Mouse (Mus musculus): Measurements from ENCODE around the gene Ttc9b. TPM values are rescaled to one million over a fixed set of nuclear protein-coding genes. Genes with fewer than 3 reads are reported as not detected.
"Not testable (repeated sequence)": the region's sequence is repeated elsewhere in the genome, so short reads cannot be mapped to it uniquely, and the experiment has no call there.

Gene Ttc9b
- not detected for total RNA-seq (2022)

GRCm38 (mm10) chr7:27653681-27654437 lies at the start of gene Ttc9b:
TSS of gene Ttc9b (plus strand) at chr7:27653915.
- no peak for DNase-seq

DNA sequence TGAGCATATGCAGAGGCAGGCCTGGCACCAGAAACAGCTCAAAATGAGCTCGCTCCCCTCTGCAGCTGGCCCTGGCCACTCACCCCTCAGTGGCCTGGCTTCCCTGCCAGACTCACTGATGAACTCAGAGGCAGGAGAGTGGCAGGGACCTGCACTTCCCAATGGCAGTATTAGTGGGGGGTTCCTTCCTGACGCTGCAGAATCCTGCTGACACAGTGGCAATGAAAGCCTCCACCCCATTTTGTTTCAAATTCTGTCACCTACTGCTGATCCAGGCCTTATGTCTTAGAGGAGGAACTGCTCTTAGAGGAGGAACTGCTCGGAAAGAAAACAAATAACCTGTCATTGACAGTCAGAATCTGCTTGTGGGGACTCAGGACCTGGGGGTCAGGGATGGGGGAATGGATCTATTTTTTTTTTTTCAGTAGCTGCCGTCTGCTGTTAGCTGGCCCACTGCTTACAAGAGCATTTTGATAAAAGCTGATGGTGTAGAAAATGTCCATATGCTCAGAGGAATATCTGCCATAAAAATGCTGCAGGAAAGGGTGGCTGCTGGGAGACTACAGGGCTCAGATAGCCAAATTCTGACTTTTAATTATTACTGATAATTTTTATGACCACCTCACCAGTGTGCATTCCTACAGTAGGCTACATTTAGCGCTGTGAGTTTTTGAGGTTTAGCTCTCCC lies 48.9 kb upstream of the Ttc9b start:
- DNase-seq = no peak

DNA sequence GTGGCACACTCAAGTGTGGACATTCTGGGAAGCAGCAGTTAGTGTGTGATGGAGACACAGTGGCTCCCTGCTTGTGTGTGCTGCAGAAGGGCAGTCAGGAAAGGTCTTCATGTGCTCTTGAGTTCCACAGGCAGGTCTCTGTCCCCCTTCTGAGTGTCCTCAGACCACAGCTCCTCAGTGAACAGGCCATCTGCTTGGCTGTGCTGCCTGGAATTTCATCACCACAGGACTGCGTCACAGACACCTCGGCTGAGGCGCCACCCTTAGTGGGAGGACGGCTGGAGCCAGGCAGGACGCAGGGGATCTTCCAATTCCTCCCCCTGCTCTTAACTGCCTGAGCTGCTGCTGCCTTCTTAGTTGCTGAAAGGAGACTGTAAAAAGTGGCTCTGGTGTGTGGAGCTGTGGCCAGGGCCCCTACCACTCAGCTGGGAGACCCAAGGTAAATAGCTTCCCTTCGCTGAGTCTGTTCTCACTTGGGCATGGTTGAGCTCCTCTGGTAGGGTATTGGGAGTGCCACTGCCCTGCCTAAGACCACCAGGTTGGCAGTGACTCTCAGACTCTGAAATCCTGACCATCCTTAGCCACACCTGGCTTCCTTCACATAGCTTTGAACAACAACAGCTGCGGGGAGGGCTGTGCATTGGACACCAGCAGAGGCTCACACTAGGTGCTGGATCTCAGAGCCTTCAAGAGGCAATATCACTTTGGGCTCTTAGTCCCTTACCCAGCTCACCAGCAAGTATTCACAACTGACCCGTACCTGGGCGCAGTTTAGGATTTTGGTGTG lies 48.0 kb upstream of the Ttc9b start:
- DNase-seq = no peak

GRCm38 (mm10) chr7:27606481-27607254 lies 47.0 kb upstream of the Ttc9b start:
- no peak for DNase-seq

DNA sequence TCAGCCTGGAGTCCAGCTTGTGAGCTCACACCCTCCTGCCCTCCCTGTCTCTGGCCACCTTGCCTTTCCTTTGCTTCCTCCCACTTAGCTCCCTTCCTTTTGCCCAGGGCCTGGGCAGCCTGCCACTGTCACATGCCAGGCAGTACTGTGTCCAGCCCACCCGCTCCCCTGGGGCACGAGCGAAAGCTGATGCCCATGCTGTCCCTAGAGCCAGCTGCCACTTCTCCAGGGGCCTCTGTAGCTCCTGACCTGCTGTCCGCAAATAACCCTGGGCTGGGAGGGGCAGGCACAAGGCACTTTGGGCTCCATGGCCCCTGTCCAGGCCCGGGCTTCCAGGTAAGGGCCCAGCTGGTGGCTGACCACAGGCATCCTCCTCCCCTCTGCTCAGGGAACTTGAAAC lies 46.1 kb upstream of the Ttc9b start:
- DNase-seq = no peak

- DNase-seq = no peak
Measured at GRCm38 (mm10) chr7:27608130-27608529, 45.6 kb upstream of the Ttc9b start.

DNA sequence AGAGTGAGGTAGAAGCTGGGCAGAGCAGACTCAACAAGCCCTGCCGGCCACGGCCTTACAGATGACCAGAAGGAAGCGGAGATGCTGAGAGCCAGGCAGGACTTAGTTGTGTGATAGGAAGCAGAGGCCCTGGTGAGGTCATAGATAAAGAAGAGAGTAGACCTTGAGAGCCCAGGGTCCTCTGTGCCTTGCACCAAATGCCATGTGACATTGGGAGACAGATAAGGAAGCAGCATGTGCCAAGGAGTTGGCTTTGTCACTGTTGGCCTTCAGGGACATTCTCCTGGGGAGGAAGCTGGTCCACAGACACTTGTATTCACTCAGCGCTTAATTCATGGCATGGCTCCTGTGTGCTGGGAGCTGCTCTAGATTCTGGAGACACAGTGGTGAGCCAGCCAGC lies 44.4 kb upstream of the Ttc9b start:
- DNase-seq = peak; percentile 81

DNA sequence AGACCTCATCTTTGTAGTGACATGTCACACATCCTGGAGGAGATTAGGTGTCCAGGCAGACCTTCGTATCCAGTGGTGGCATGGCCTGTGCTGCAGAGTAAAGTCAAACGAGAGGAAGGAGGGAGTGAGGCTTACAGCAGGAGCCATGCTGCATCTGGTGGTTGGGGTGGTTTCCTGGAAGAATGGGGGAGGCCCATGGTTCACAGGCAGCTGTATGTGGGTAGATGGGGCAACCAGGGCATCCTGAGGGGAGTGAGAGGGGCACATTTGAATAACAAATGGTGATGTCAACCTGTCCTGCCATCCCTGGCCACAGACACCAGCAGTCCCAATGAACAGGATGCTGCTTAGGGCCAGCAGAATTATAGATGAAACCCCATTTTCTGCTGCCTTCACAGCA lies 44.0 kb upstream of the Ttc9b start:
- no peak for DNase-seq

DNA sequence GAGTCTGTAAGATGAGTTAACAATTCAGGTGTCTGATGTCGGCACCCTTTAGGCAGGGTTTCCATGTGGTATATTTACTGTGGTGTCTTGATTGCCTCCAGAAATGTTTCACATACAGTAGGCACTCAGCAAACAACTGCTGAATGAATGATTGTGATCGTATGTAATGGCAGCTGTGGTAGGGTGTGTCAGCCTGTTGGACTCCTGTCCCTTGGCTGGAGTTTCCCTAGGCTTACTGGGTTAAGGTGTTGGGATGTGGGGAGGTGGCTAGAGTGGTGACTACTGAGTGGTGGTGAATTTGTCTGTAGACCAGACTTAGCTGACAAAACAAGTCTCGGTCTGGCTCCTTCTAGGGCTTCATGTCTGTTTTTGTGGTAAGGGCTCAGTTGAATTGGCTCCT lies 43.3 kb upstream of the Ttc9b start:
- DNase-seq = no peak

DNA sequence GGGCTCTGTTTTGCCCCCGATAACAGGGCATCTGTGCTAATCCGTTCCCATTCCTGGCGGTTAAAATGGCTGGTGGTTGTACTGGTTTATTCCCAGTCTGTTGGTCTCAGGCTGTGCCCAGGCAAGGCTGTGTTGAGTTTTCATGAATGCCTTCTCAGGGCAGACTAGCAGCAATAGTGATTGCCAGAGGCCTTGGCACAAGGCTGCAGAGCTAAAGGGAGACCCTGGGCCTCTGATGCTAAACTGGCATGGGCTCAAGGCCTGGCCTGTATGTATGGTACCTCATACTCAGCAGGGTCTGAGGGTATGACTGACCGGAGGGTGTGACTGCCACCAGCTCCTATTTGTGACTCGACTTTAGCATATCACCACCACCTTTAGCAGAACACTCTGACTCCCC lies 42.8 kb upstream of the Ttc9b start:
- DNase-seq = no peak

GRCm38 (mm10) chr7:27612940-27613339 lies 40.8 kb upstream of the Ttc9b start:
- no peak for DNase-seq

DNA sequence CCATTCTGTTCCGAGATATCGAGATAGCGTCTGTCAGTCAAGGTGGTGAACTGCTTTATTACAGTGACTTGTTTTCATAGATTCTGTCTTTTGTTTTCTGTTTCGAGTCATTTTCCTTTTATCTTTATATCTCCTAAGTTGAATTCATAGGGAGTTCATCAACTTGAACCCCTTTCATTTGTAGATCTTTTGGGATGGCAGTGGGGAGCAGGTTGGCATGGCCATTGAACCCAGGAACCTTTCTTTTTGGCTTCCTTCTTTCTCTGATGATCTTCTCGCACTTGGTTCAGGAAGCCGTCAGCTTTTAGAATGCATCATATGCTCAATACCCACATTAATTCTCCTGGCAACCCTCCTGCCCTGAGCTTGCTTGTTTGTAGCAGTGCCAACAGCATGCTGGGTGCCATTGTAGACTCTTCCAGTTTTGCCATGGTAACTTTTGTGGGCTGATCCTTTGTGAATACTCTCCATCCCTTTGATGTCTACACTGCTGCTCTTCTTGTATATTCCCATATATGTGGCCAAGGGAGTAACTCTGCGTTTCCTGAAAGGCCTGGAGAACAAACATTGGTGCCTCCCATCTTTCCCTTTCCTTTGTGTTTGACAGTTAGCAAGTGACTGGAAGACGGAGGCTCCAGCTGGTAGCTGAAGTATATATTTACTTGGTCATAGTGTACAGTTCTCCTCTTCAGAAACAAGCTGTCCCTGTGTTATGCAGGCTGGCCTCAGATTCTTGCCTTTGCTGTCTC lies 39.8 kb upstream of the Ttc9b start:
- DNase-seq = no peak

DNA sequence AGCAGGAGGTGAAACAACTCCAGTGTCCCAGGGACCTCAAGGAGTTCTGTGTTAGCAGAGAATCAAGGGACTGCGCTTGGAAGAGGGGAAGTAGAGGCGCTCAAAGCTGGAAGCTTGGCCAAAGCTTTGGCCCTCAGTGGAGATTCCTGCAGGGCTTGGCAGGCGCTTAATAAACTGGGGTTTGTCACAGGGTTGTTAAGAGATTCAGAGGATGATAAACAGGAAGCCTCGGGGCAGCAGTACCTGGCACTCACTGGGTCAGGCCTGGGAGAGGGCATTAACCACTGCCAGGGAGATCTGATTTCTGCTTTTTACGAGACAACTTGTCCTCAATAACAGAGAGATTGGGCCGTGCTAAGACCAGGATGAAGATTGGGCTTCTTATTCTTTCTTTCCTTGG lies 32.7 kb upstream of the Ttc9b start:
- no peak for DNase-seq

DNA sequence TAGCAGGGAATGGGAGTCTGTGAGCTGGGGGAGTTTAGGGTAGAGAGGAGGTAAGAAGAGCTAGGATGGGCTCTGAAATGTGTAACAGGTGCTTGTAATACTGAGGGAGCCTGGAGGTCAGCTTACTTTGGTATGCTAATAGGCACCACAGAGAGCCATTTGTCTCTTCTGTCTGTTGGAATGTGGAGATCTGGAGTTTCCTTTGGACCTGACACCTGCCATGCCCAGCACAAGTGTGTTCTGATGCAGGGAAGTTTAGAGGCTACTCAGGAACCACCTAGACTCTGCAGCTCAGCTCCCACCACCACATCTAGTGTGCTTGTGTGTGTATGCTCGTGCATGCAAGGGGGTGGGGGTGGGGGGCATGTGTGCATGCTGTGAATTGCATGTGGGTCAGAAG lies 31.5 kb upstream of the Ttc9b start:
- no peak for DNase-seq

DNA sequence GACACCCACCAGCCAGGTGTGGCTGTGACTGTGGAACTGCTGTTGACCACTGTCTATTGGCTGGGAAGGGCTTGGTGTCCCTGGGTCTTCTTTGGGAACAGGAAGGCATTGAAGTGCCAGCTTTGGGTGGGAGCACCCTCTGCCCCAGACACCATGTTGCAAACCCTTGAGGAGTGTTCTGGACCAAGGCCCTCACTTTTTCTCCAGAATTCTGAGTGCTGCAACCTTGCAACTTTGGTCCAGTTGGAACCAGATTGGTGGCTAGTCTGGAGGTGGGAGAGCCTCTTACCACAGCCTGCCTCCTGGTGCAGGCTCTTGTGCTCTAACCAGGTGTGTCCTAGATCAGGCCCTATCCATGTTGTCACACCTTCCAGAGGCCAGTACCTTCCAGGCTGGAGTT lies 28.7 kb upstream of the Ttc9b start:
- no peak for DNase-seq

GRCm38 (mm10) chr7:27627707-27628106 lies 26.0 kb upstream of the Ttc9b start:
- DNase-seq = no peak

DNA sequence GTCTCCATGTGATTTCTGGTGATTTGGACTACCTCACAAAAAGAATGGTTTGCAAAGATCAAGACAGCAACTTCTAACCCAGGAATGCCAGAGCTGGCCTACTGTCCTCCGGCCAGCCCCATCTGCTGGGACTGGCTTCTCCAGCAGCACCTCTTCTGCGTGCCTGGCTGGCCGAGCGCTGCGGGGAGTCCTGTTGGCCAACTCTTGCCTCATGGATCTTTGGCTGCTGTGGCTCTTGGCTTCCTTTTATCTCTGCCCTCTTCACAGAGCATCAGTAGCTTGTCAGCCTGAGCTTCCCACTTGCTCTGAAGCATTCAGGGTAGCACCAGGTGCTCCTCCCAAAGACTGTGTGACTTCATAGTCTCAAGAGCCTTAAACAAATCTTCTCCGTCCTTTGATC lies 25.5 kb upstream of the Ttc9b start:
- no peak for DNase-seq

GRCm38 (mm10) chr7:27628816-27629215 lies 24.9 kb upstream of the Ttc9b start:
- DNase-seq = not testable (repeated sequence)

DNA sequence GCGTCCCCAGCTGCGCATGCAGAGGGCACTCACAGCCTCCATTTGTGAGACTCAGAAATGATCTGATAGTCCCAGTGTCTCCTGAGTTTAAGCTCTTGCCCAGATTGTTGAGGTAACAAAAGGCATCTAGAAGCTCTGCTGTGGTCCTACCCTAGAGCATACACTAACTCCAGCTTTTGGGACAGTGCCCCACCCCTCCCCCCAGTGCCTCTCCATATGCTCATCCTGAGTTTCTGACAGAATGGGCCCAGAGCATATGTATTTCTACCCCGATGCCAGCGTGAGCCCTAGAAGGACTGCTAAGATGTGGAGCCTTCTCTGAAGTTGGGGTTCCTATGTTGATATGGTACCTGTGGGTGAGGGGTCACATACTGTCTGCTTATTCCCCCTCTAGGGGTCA lies 22.3 kb upstream of the Ttc9b start:
- DNase-seq = no peak

- DNase-seq = no peak
Measured at GRCm38 (mm10) chr7:27633166-27633565, 20.5 kb upstream of the Ttc9b start.

DNA sequence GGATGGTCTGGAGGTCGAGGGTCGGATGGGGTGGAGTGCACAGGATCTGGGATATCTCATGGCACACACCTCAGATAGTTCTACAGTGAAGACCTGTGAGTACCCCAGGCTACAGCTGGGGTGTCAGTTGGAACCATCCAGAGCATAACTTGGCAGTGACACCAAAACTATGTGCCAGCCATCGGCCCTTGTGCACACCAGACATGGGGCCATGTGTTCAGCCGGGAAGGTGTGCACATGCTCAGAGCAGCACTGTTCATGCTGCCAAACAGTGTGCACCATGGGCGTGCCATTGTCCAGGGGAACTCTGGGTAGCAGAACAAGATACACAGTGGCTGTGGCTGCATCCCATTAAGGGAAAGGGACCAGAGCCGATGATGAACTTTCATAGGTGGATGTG lies 19.0 kb upstream of the Ttc9b start:
- no peak for DNase-seq

DNA sequence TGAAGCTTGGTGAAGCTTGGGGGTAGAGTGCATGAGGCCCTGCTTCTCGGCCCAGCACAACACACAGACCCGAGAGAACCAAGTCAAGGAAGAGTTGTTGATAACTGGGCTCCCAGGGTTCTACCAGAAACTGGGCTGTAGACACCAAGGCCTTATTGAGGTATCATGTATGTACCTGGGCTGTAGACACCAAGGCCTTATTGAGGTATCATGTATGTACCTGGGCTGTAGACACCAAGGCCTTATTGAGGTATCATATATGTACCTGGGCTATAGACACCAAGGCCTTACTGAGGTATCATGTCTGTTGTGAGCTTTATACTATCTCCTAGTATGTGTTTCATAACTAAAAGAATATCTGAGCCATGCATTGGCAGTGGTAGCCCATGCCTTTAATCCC lies 18.6 kb upstream of the Ttc9b start:
- DNase-seq = not testable (repeated sequence)
